Mouse (Mus musculus): Measurements from ENCODE around the gene Kctd14. TPM values are rescaled to one million over a fixed set of nuclear protein-coding genes. Genes with fewer than 3 reads are reported as not detected.
"Not testable (repeated sequence)": the region's sequence is repeated elsewhere in the genome, so short reads cannot be mapped to it uniquely, and the experiment has no call there.

The Kctd14 gene
- polyA plus RNA-seq (2012; rRNA removed) (9.5 and 9.6 TPM in 2 replicates), polyA plus RNA-seq (2014; fragmentation: Nextera tagmentation; extraction: Ambion mirVana) (7.6 and 9.6 TPM in 2 replicates)

GRCm38 (mm10) chr7:97451023-97451422 lies at the start of gene Kctd14:
TSS of gene Kctd14 (plus strand) at chr7:97451323.
- H3K9me3 ChIP-seq (ENCODE audit: control insufficient read depth, low read length); H3K4me3 ChIP-seq (ENCODE audit: insufficient read depth in 1 of 2, low read depth in 2 of 2, low read length in 2 of 2); ATAC-seq (ENCODE audit: insufficient read depth); H3K27me3 ChIP-seq (ENCODE audit: control insufficient read depth, insufficient read depth, low read length); DNase-seq (ENCODE audit: low read depth in 3 of 3, low spot score in 3 of 3); H3K36me3 ChIP-seq (replicated peaks; ENCODE audit: control insufficient read depth, insufficient read depth, low read depth): not testable (repeated sequence)
- H3K27ac ChIP-seq = peak within 1 kb of the TSS; percentile 98
- H3K4me2 ChIP-seq (ENCODE audit: low read depth) = peak within 1 kb of the TSS; percentile 95
- 38% methylated on average over 2 of the region's 2 CpGs for WGBS (ENCODE audit: insufficient replicate concordance)
- H3K9ac ChIP-seq (replicated peaks) = peak within 1 kb of the TSS; percentile 95; the same call in 1 of the 2 replicates
- H3K4me1 ChIP-seq (replicated peaks; ENCODE audit: control insufficient read depth in 2 of 2, insufficient read depth in 2 of 2, low read length in 1 of 2) = peaks cover 27 to 34% of the 10 kb centered on the region in 2 experiments

- Histone ChIP-seq H3K4me2 (ENCODE audit: low read depth) (no peak overlapping the region), H3K4me3 (ENCODE audit: insufficient read depth in 1 of 2, low read depth in 2 of 2, low read length in 2 of 2) (no peak overlapping the region), H3K36me3 (replicated peaks; ENCODE audit: control insufficient read depth, insufficient read depth, low read depth) (peaks cover 13% of the 10 kb centered on the region), H3K27ac (no peak overlapping the region), H3K4me1 (replicated peaks; ENCODE audit: control insufficient read depth in 2 of 2, insufficient read depth in 2 of 2, low read length in 1 of 2) (no peaks in the 10 kb centered on the region), H3K9ac (replicated peaks) (no peak overlapping the region), H3K9me3 (ENCODE audit: control insufficient read depth, low read length) (no peaks in the 10 kb centered on the region; the same call in 1 of the 2 replicates), H3K27me3 (ENCODE audit: control insufficient read depth, insufficient read depth, low read length) (no peaks in the 10 kb centered on the region)
- no peak for TF ChIP-seq EP300 (IDR thresholded peaks at IDR 0.05; ENCODE audit: low read depth)
- ATAC-seq (ENCODE audit: insufficient read depth) (no peak), DNase-seq (ENCODE audit: low read depth in 3 of 3, low spot score in 3 of 3) (no peak)
- 81% methylated on average over 10 of the region's 10 CpGs for WGBS (ENCODE audit: insufficient replicate concordance)
Measured at GRCm38 (mm10) chr7:97407145-97407544, 44.0 kb upstream of the Kctd14 start.

- Histone ChIP-seq H3K9me3 (ENCODE audit: control insufficient read depth, low read length) (no peaks in the 10 kb centered on the region; the same call in 1 of the 2 replicates), H3K27me3 (ENCODE audit: control insufficient read depth, insufficient read depth, low read length) (no peaks in the 10 kb centered on the region), H3K36me3 (replicated peaks; ENCODE audit: control insufficient read depth, insufficient read depth, low read depth) (peaks cover 13% of the 10 kb centered on the region), H3K4me1 (replicated peaks; ENCODE audit: control insufficient read depth in 2 of 2, insufficient read depth in 2 of 2, low read length in 1 of 2) (peaks cover 0 to 2% of the 10 kb centered on the region in 2 experiments; a peak in 1 of 4 replicates), H3K4me2 (ENCODE audit: low read depth) (no peak overlapping the region), H3K9ac (replicated peaks) (no peak overlapping the region), H3K27ac (no peak overlapping the region), H3K4me3 (ENCODE audit: insufficient read depth in 1 of 2, low read depth in 2 of 2, low read length in 2 of 2) (no peak overlapping the region)
- WGBS (ENCODE audit: insufficient replicate concordance) = 77% methylated on average over 2 of the region's 2 CpGs
- no peak for DNase-seq (ENCODE audit: low read depth in 3 of 3, low spot score in 3 of 3)
- TF ChIP-seq EP300 (IDR thresholded peaks at IDR 0.05; ENCODE audit: low read depth) = no peak
- no peak for TF ChIP-seq CTCF (IDR thresholded peaks at IDR 0.05; ENCODE audit: low read depth)
- no peak for ATAC-seq (ENCODE audit: insufficient read depth)
Measured at GRCm38 (mm10) chr7:97411106-97411505, 40.0 kb upstream of the Kctd14 start.

GRCm38 (mm10) chr7:97411575-97411974 lies 39.5 kb upstream of the Kctd14 start:
- TF ChIP-seq CTCF (IDR thresholded peaks at IDR 0.05; ENCODE audit: low read depth) (peak; percentile 49; the same call in 1 of the 2 replicates), EP300 (IDR thresholded peaks at IDR 0.05; ENCODE audit: low read depth) (no peak)
- DNase-seq (ENCODE audit: low read depth in 3 of 3, low spot score in 3 of 3) (no peak), ATAC-seq (ENCODE audit: insufficient read depth) (no peak)

GRCm38 (mm10) chr7:97413981-97414380 lies 37.1 kb upstream of the Kctd14 start:
- ATAC-seq (ENCODE audit: insufficient read depth) = no peak
- DNase-seq (ENCODE audit: low read depth in 3 of 3, low spot score in 3 of 3) = no peak

More at GRCm38 (mm10) chr7:97411575-97411974, 39.5 kb upstream of the Kctd14 start:
- no peaks in the 10 kb centered on the region for H3K27me3 ChIP-seq (ENCODE audit: control insufficient read depth, insufficient read depth, low read length)
- WGBS (ENCODE audit: insufficient replicate concordance) = 65% methylated on average over 3 of the region's 3 CpGs
- H3K4me3 ChIP-seq (ENCODE audit: insufficient read depth in 1 of 2, low read depth in 2 of 2, low read length in 2 of 2) = no peak overlapping the region
- no peak overlapping the region for H3K9ac ChIP-seq (replicated peaks)
- peaks cover 0 to 2% of the 10 kb centered on the region in 2 experiments; a peak in 1 of 4 replicates for H3K4me1 ChIP-seq (replicated peaks; ENCODE audit: control insufficient read depth in 2 of 2, insufficient read depth in 2 of 2, low read length in 1 of 2)
- H3K36me3 ChIP-seq (replicated peaks; ENCODE audit: control insufficient read depth, insufficient read depth, low read depth) = peaks cover 13% of the 10 kb centered on the region
- no peaks in the 10 kb centered on the region; the same call in 1 of the 2 replicates for H3K9me3 ChIP-seq (ENCODE audit: control insufficient read depth, low read length)
- H3K4me2 ChIP-seq (ENCODE audit: low read depth) = no peak overlapping the region
- H3K27ac ChIP-seq = no peak overlapping the region

More at GRCm38 (mm10) chr7:97413981-97414380, 37.1 kb upstream of the Kctd14 start:
- Histone ChIP-seq H3K27ac (no peak overlapping the region), H3K36me3 (replicated peaks; ENCODE audit: control insufficient read depth, insufficient read depth, low read depth) (peaks cover 11% of the 10 kb centered on the region), H3K4me2 (ENCODE audit: low read depth) (no peak overlapping the region), H3K4me1 (replicated peaks; ENCODE audit: control insufficient read depth in 2 of 2, insufficient read depth in 2 of 2, low read length in 1 of 2) (peaks cover 0 to 2% of the 10 kb centered on the region in 2 experiments; a peak in 1 of 4 replicates), H3K27me3 (ENCODE audit: control insufficient read depth, insufficient read depth, low read length) (no peaks in the 10 kb centered on the region), H3K9ac (replicated peaks) (no peak overlapping the region), H3K4me3 (ENCODE audit: insufficient read depth in 1 of 2, low read depth in 2 of 2, low read length in 2 of 2) (no peak overlapping the region), H3K9me3 (ENCODE audit: control insufficient read depth, low read length) (no peaks in the 10 kb centered on the region; the same call in 1 of the 2 replicates)
- TF ChIP-seq CTCF (IDR thresholded peaks at IDR 0.05; ENCODE audit: low read depth) (no peak), EP300 (IDR thresholded peaks at IDR 0.05; ENCODE audit: low read depth) (no peak)
- 69% methylated on average over 1 of the region's 1 CpGs for WGBS (ENCODE audit: insufficient replicate concordance)
